Mouse (Mus musculus): ENCODE results near the gene Cry2. TPM values are rescaled to one million over a fixed set of nuclear protein-coding genes. Genes with fewer than 3 reads are reported as not detected.

Gene Cry2
- total and polyA plus RNA-seq, 2 experiments from 2014 or later = 45.5 to 52.0 TPM

GRCm38 (mm10) chr2:92474920-92475319, 41.1 kb upstream of the Cry2 start:
- H3K4me1 ChIP-seq (ENCODE audit: insufficient read depth, low read length) = no peaks in the 10 kb centered on the region
- H3K9me3 ChIP-seq (ENCODE audit: low read length) = no peaks in the 10 kb centered on the region
- ATAC-seq = no peak
- no peak overlapping the region for H3K9ac ChIP-seq (replicated peaks; ENCODE audit: low read length)
- no peak overlapping the region for H3K4me2 ChIP-seq (ENCODE audit: low read depth, low read length)
- no peak for TF ChIP-seq CTCF (IDR thresholded peaks at IDR 0.05; ENCODE audit: low read depth)
- H3K27me3 ChIP-seq (ENCODE audit: insufficient read depth, low read length) = no peaks in the 10 kb centered on the region
- H3K27ac ChIP-seq = no peak overlapping the region
- WGBS = 87% methylated on average over 3 of the region's 3 CpGs
- H3K4me3 ChIP-seq (ENCODE audit: low read length) = no peak overlapping the region
- DNase-seq (ENCODE audit: low spot score) = no peak
- no peaks in the 10 kb centered on the region for H3K36me3 ChIP-seq (ENCODE audit: insufficient read depth, low read length)

- no peaks in the 10 kb centered on the region for H3K4me1 ChIP-seq (ENCODE audit: insufficient read depth, low read length)
- H3K9me3 ChIP-seq (ENCODE audit: low read length) = no peaks in the 10 kb centered on the region
- no peak for TF ChIP-seq CTCF (IDR thresholded peaks at IDR 0.05; ENCODE audit: low read depth)
- DNase-seq (ENCODE audit: low spot score) (no peak), ATAC-seq (no peak)
- H3K27ac ChIP-seq = no peak overlapping the region
- no peak overlapping the region for H3K9ac ChIP-seq (replicated peaks; ENCODE audit: low read length)
- H3K36me3 ChIP-seq (ENCODE audit: insufficient read depth, low read length) = no peaks in the 10 kb centered on the region
- 81% methylated on average over 12 of the region's 12 CpGs for WGBS
- H3K4me3 ChIP-seq (ENCODE audit: low read length) = no peak overlapping the region
- no peak overlapping the region for H3K4me2 ChIP-seq (ENCODE audit: low read depth, low read length)
- H3K27me3 ChIP-seq (ENCODE audit: insufficient read depth, low read length) = no peaks in the 10 kb centered on the region
Observed at GRCm38 (mm10) chr2:92471886-92472670, 38.2 kb upstream of the Cry2 start.

DNA sequence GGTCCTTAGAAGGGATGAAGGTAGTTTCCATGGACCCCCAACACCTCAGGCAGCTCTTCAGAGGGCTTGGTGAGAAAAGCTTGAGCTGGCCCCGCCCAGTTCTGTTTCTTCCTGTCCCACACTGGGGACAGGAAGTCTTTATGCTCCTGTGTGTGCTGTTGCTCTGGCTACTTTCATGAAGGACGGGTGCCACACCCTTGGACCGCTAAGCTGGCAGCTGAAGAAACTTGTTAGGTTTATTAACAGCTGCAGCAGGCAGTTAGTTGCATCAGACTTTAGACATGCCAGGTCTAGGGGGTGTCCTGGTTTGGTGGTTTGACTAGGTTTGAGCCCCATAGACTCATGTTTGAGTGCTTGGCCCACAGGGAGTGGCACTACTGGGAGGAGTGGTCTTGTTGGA, 30.8 kb upstream of the Cry2 start:
- no peak overlapping the region for H3K27ac ChIP-seq
- H3K9me3 ChIP-seq (ENCODE audit: low read length) = no peaks in the 10 kb centered on the region
- DNase-seq (ENCODE audit: low spot score) (no peak), ATAC-seq (no peak)
- WGBS = 72% methylated on average over 3 of the region's 3 CpGs
- no peaks in the 10 kb centered on the region for H3K36me3 ChIP-seq (ENCODE audit: insufficient read depth, low read length)
- H3K27me3 ChIP-seq (ENCODE audit: insufficient read depth, low read length) = no peaks in the 10 kb centered on the region
- no peaks in the 10 kb centered on the region for H3K4me1 ChIP-seq (ENCODE audit: insufficient read depth, low read length)
- H3K9ac ChIP-seq (replicated peaks; ENCODE audit: low read length) = no peak overlapping the region
- H3K4me2 ChIP-seq (ENCODE audit: low read depth, low read length) = no peak overlapping the region
- H3K4me3 ChIP-seq (ENCODE audit: low read length) = no peak overlapping the region
- no peak for TF ChIP-seq CTCF (IDR thresholded peaks at IDR 0.05; ENCODE audit: low read depth)

DNA sequence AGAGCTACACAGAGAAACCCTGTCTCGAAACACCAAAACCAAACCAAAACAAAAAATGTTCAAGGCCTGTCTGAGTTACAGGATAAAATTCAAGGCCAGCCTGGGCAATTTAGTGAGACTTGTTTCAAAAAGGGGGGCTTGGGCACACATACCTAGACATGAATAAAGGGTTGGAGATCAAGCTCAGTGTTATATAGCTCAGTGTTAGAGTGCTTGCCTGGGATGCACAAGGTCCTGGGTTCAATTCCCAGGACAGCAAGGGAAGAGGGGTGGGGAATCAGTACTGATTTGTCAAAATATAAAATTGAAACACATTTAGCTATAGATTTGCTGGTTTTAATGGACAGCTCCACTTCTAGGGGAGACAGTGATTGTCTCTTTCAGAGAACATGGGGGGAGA, 27.4 kb upstream of the Cry2 start:
- Histone ChIP-seq H3K9ac (replicated peaks; ENCODE audit: low read length) (no peak overlapping the region), H3K27ac (no peak overlapping the region), H3K4me3 (ENCODE audit: low read length) (no peak overlapping the region), H3K9me3 (ENCODE audit: low read length) (no peaks in the 10 kb centered on the region), H3K4me2 (ENCODE audit: low read depth, low read length) (no peak overlapping the region), H3K4me1 (ENCODE audit: insufficient read depth, low read length) (peaks cover 23% of the 10 kb centered on the region), H3K36me3 (ENCODE audit: insufficient read depth, low read length) (no peaks in the 10 kb centered on the region), H3K27me3 (ENCODE audit: insufficient read depth, low read length) (no peaks in the 10 kb centered on the region)
- 90% methylated on average over 1 of the region's 1 CpGs for WGBS
- no peak for TF ChIP-seq CTCF (IDR thresholded peaks at IDR 0.05; ENCODE audit: low read depth)
- ATAC-seq = no peak
- no peak for DNase-seq (ENCODE audit: low spot score)

DNA sequence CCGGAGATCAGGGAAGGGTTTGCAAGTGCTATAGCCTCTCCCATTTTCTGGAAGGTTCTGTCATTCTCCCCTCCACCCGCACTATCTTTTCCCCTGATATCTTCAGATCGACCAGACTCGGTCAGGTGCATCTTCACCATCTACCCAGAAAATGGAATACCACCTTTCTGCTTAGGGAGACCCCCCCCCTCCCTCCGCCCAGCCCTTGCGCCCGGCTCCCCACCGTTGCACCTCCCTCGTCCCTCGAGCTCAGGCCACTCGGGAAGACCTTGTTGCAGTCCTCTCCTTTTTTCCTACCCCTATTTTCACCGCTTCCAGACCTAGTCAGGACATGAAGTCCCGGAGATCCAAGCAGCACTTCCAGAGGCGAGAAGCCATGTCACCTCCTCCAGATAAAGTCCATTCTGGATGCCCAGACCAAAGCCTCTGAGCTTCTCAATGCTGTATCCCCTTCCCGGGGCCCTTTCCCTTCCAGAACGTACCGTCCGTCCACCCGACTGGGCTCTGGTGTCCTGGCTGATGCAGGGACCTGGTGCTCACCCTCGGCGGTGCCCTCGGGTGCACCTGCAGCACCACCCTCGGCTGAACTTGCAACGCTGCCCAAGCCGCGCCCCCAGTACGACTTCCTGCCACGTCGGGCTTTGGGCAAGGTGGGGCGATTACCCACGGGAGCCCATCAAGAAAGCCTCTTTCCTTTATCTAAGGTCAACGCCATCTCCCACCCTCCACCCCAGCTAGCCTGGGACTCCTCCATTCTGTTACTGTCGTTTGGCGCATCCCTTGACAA, 26.3 kb upstream of the Cry2 start, which contains the start of gene Slc35c1:
Slc35c1 (minus strand) TSS at position 618 of the 787 bp plus-strand sequence.
- peak; percentile 12 for DNase-seq (ENCODE audit: low spot score)
- no peaks in the 10 kb centered on the region for H3K9me3 ChIP-seq (ENCODE audit: low read length)
- H3K9ac ChIP-seq (replicated peaks; ENCODE audit: low read length) = peak within 1 kb of the TSS; percentile 73
- H3K4me1 ChIP-seq (ENCODE audit: insufficient read depth, low read length) = peaks cover 26% of the 10 kb centered on the region
- TF ChIP-seq CTCF (IDR thresholded peaks at IDR 0.05; ENCODE audit: low read depth) = no peak
- H3K4me2 ChIP-seq (ENCODE audit: low read depth, low read length) = peak within 1 kb of the TSS; percentile 84
- WGBS = 2% methylated on average over 34 of the region's 34 CpGs
- H3K36me3 ChIP-seq (ENCODE audit: insufficient read depth, low read length) = no peaks in the 10 kb centered on the region
- peak within 1 kb of the TSS; percentile 77 for H3K4me3 ChIP-seq (ENCODE audit: low read length)
- ATAC-seq = peak; percentile 51
- peak within 1 kb of the TSS; percentile 71 for H3K27ac ChIP-seq
- H3K27me3 ChIP-seq (ENCODE audit: insufficient read depth, low read length) = no peaks in the 10 kb centered on the region

- Histone ChIP-seq H3K27me3 (ENCODE audit: insufficient read depth, low read length) (no peaks in the 10 kb centered on the region), H3K9ac (replicated peaks; ENCODE audit: low read length) (peak overlapping the region; percentile 73), H3K36me3 (ENCODE audit: insufficient read depth, low read length) (peaks cover 3% of the 10 kb centered on the region; the same call in 1 of the 2 replicates), H3K4me2 (ENCODE audit: low read depth, low read length) (peak overlapping the region; percentile 84), H3K9me3 (ENCODE audit: low read length) (no peaks in the 10 kb centered on the region), H3K27ac (peak overlapping the region; percentile 71), H3K4me3 (ENCODE audit: low read length) (peak overlapping the region; percentile 77), H3K4me1 (ENCODE audit: insufficient read depth, low read length) (peaks cover 26% of the 10 kb centered on the region)
- peak; percentile 92 for DNase-seq (ENCODE audit: low spot score)
- no peak for TF ChIP-seq CTCF (IDR thresholded peaks at IDR 0.05; ENCODE audit: low read depth)
- ATAC-seq = peak; percentile 85
- under 1% methylated on average over 50 of the region's 55 CpGs for WGBS
Observed at GRCm38 (mm10) chr2:92459141-92459920, 25.5 kb upstream of the Cry2 start.
